ENCODE assay signal across 9 mouse cellular contexts in the genomic region with DNA sequence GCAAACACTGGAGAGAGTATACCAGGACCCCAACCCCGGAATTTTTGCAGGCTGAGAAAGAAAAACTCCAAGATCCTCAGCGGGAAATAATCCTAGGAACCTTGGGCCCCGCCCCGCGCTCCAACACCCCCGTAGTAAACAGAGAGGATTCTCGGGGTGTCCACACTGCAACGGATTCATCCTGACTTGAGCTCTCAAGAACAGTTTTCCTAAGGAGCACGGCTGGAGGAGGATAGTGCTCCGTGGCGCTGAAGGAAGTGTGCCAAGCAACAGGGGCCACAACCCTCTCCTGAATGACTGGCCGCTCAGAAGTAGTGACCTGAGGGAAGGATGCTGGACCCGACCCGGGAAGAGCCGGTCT. TPM values are rescaled to one million over a fixed set of nuclear protein-coding genes. Genes with fewer than 3 reads are reported as not detected.
DNase-seq lines count a peak whose midpoint lies in the region; ATAC-seq and TF ChIP-seq lines count a peak whose summit lies in the region.
"Had no signal": no experiment of that assay in that cellular context is flagged by ENCODE, and none has a peak within 500 bp of the region (broad histone marks: within the 10 kb centered on the region; RNA-seq: fewer than 3 reads in every experiment).

No protein-coding gene starts in this region.

- no peaks in the 10 kb centered on the region for H3K36me3 ChIP-seq in kidney, adult 2 months (ENCODE audit: control insufficient read depth, insufficient read depth, low read length)
- H3K36me3 ChIP-seq in G1E (replicated peaks), result peaks cover 19% of the 10 kb centered on the region
- 0 out of 2 replicates have a peak, but pooled peaks cover 3% of the 10 kb centered on the region for H3K36me3 ChIP-seq in forebrain, postnatal 0 days (ENCODE audit: insufficient read depth)
- H3K36me3 ChIP-seq in liver, embryonic 15.5 days (replicated peaks), result peaks cover 9% of the 10 kb centered on the region; the same call in 1 of the 2 replicates

- no peaks in the 10 kb centered on the region for H3K27me3 ChIP-seq in kidney, adult 2 months (replicated peaks; ENCODE audit: control insufficient read depth, insufficient read depth, low read length)
- peaks cover 7% of the 10 kb centered on the region for H3K27me3 ChIP-seq in G1E (ENCODE audit: insufficient read depth, low read length)
- H3K27me3 ChIP-seq in forebrain, postnatal 0 days (ENCODE audit: insufficient read depth, low read length), result no peaks in the 10 kb centered on the region; the same call in 1 of the 2 replicates
- H3K27me3 ChIP-seq in liver, embryonic 15.5 days, result no peaks in the 10 kb centered on the region; the same call in 1 of the 2 replicates

- no peak for TF ChIP-seq CTCF in kidney, adult 2 months (conservative IDR thresholded peaks at IDR 0.05; ENCODE audit: insufficient read depth, insufficient read length, low read depth, low read length)
- no peak for TF ChIP-seq CTCF in G1E (IDR thresholded peaks at IDR 0.05; ENCODE audit: low read depth, low read length)
- no peak for TF ChIP-seq CTCF in forebrain, postnatal 0 days (IDR thresholded peaks at IDR 0.05; ENCODE audit: low read depth)

- peak overlapping the region; percentile 88 for H3K9ac ChIP-seq in forebrain, postnatal 0 days
- H3K9ac ChIP-seq in liver, embryonic 15.5 days, result peak overlapping the region; percentile 79

- no peaks in the 10 kb centered on the region for H3K4me1 ChIP-seq in kidney, adult 2 months (ENCODE audit: control insufficient read depth, insufficient read depth, low read length)
- H3K4me1 ChIP-seq in G1E (ENCODE audit: insufficient read depth, low read depth, low read length), result peaks cover 13% of the 10 kb centered on the region
- peaks cover 4% of the 10 kb centered on the region; the same call in 1 of the 2 replicates for H3K4me1 ChIP-seq in forebrain, postnatal 0 days (ENCODE audit: insufficient read depth)
- H3K4me1 ChIP-seq in liver, embryonic 15.5 days (replicated peaks), result peaks cover 18% of the 10 kb centered on the region

- H3K4me2 ChIP-seq in forebrain, postnatal 0 days (ENCODE audit: low read depth), result peak overlapping the region; percentile 67
- H3K4me2 ChIP-seq in liver, embryonic 15.5 days, result peak overlapping the region; percentile 90

- 1% methylated on average over 15 of the region's 15 CpGs for WGBS in kidney, adult 2 months
- under 1% methylated on average over 15 of the region's 15 CpGs for WGBS in forebrain, postnatal 0 days
- under 1% methylated on average over 15 of the region's 15 CpGs for WGBS in liver, embryonic 15.5 days (ENCODE audit: insufficient replicate concordance)

- peak overlapping the region; percentile 41; the same call in 1 of the 2 replicates for H3K27ac ChIP-seq in kidney, adult 2 months (ENCODE audit: insufficient read depth, low read depth, low read length)
- H3K27ac ChIP-seq in forebrain, postnatal 0 days (ENCODE audit: low read depth, low read length), result peak overlapping the region; percentile 96
- peak overlapping the region; percentile 94 for H3K27ac ChIP-seq in liver, embryonic 15.5 days (replicated peaks)

- ATAC-seq in G1E (ENCODE audit: extremely low read depth, insufficient number of reproducible peaks, low FRiP score, poor library complexity, severe bottlenecking), result no peak
- no peak for ATAC-seq in forebrain, postnatal 0 days
- 0 out of 2 replicates have a peak, but pooled peaks have one; percentile 1 for ATAC-seq in liver, embryonic 15.5 days (ENCODE audit: insufficient read depth)

- TF ChIP-seq POLR2A in kidney, adult 2 months (IDR thresholded peaks at IDR 0.05; ENCODE audit: low read depth, low read length), result no peak

- peak overlapping the region; percentile 88 for H3K4me3 ChIP-seq in kidney, adult 2 months (ENCODE audit: insufficient read depth, low read depth, low read length)
- peak overlapping the region; percentile 92 for H3K4me3 ChIP-seq in G1E (ENCODE audit: low read depth, low read length)
- H3K4me3 ChIP-seq in forebrain, postnatal 0 days (ENCODE audit: low read depth, low read length), result peak overlapping the region; percentile 85
- peak overlapping the region; percentile 96 for H3K4me3 ChIP-seq in liver, embryonic 15.5 days (replicated peaks)

- H3K9me3 ChIP-seq in G1E (replicated peaks), result no peaks in the 10 kb centered on the region
- H3K9me3 ChIP-seq in forebrain, postnatal 0 days (ENCODE audit: low read length), result no peaks in the 10 kb centered on the region
- no peaks in the 10 kb centered on the region for H3K9me3 ChIP-seq in liver, embryonic 15.5 days (replicated peaks)

- DNase-seq in kidney, adult 2 months, result no peak
- no peak for DNase-seq in kidney, postnatal 14 days
- DNase-seq in G1E (ENCODE audit: low spot score) (no peak), adipocyte (ENCODE audit: low spot score) (no peak)
- DNase-seq in forebrain, postnatal 0 days, result no peak
- DNase-seq in left cerebral cortex, adult 18-20 months (ENCODE audit: low spot score in 2 of 2), result no peak
- no peak for DNase-seq in adrenal gland, adult 18-20 months (ENCODE audit: low spot score in 2 of 2)

RNA-seq across cellular contexts. Expression of a gene that starts 0.5 kb away (rescaled TPM):
- polyA plus RNA-seq in kidney, adult 2 months (2012; rRNA removed), result 1.5 and 2.1 TPM in 2 replicates
- total RNA-seq in G1E (2014; fragmentation: Nextera tagmentation) (36.2 and 37.1 TPM in 2 replicates), G1E (2017) (25.6 and 30.7 TPM in 2 replicates)
- polyA plus RNA-seq in G1E (2012), result 0.63 and 1.1 TPM in 2 replicates
- 16.5 and 18.7 TPM in 2 replicates for total RNA-seq in forebrain, postnatal 0 days (2014; rRNA removed)
- polyA plus RNA-seq in forebrain, postnatal 0 days (2015; fragmentation: Nextera tagmentation; extraction: Ambion mirVana), result 5.1 and 6.7 TPM in 2 replicates
- 3.1 and 3.2 TPM in 2 replicates for polyA plus RNA-seq in liver, embryonic 15.5 days (2015; fragmentation: Nextera tagmentation; extraction: Ambion mirVana)
- total RNA-seq in left cerebral cortex, adult 18-20 months (2021), result 10 to 100 TPM; 25.1 to 26.1 TPM
- total RNA-seq in adrenal gland, adult 18-20 months (2021), result 10 to 100 TPM; 19.4 to 22.0 TPM

RNA-seq across cellular contexts. Expression of a gene that starts 25.6 kb away (rescaled TPM):
- polyA plus RNA-seq in kidney, adult 2 months (2012; rRNA removed), result not detected in 2 replicates
- total RNA-seq in G1E (2014; fragmentation: Nextera tagmentation) (not detected in 2 replicates), G1E (2017) (0.22 TPM in 1 of 2 replicates, not detected in the other)
- polyA plus RNA-seq in G1E (2012), result not detected in 2 replicates
- not detected in 2 replicates for total RNA-seq in forebrain, postnatal 0 days (2014; rRNA removed)
- polyA plus RNA-seq in forebrain, postnatal 0 days (2015; fragmentation: Nextera tagmentation; extraction: Ambion mirVana), result not detected in 2 replicates
- polyA plus RNA-seq in liver, embryonic 15.5 days (2015; fragmentation: Nextera tagmentation; extraction: Ambion mirVana), result not detected in 2 replicates
- not detected for total RNA-seq in left cerebral cortex, adult 18-20 months (2021)
- total RNA-seq in adrenal gland, adult 18-20 months (2021), result under 1 TPM; 0.61 to 0.66 TPM
- total RNA-seq: left cerebral cortex, postnatal 25 days had no signal

Comparison
In these comparisons a context has a peak if more than half of its experiments do, and no peak if none do; other contexts are left out.
1. H3K27ac ChIP-seq: peak in every context shown above with its lines; median percentile 96 in forebrain, postnatal 0 days; 94 in liver, embryonic 15.5 days; 41 in kidney, adult 2 months.